Mouse (Mus musculus) cortical plate, adult 2 months (tissue): Measurements from ENCODE around the gene Tsks.

ENCODE experiments used
- CTCF ChIP-seq: fragments of 200-500 bp; IDR thresholded peaks from 2 replicates; pipeline ENCODE4 v1.5.1; 2011; ENCODE audit warnings: mild to moderate bottlenecking, control low read depth, low read length; ENCODE audit not compliant: insufficient read depth; ENCODE audit errors: extremely low read depth
- POLR2A ChIP-seq: fragments of 200-500 bp; IDR thresholded peaks from 2 replicates; pipeline ENCODE4 v1.6.1; 2011; ENCODE audit warnings: mild to moderate bottlenecking, low read length, control low read depth; ENCODE audit not compliant: insufficient read depth; ENCODE audit errors: extremely low read depth

DNA sequence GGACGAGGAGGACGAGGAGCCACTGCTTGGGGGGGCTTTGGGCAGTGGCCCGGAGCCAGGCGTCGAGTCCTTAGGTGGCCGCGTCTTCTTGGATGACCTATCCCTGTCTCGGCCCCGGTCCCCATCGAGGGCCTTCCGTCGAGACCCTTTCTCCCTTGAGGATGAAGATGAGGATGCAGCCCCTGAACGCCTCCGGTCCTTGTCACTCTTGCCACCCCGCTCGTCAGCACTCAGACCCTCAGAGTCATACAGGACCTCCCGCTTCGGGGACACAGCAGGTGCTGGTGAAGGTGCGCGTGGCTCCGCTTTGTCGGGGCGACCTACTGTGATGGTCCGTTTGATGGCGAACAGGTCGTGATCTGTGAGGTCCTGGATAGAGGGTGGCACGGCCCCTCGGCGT is 64.1 kb downstream of the Tsks start:
- TF ChIP-seq CTCF: no peak
- TF ChIP-seq POLR2A: no peak
